Mouse (Mus musculus) right cerebral cortex, postnatal 4 days (tissue): ENCODE measurements around the gene Slc9a9.

Experiments used
- DNase-seq: peaks from one replicate; pipeline ENCODE4 v3.0.0-alpha.2; 2022

Gene Slc9a9

GRCm38 (mm10) chr9:94840972-94841371 is 171.3 kb downstream of the Slc9a9 start:
- DNase-seq, result no peak

- DNase-seq, result no peak
Measured at GRCm38 (mm10) chr9:94844176-94844575, 174.5 kb downstream of the Slc9a9 start.

GRCm38 (mm10) chr9:94847624-94848023 is 177.9 kb downstream of the Slc9a9 start:
- DNase-seq, result no peak

GRCm38 (mm10) chr9:94851550-94851949 is 181.8 kb downstream of the Slc9a9 start:
- DNase-seq, result no peak

- no peak for DNase-seq
Measured at GRCm38 (mm10) chr9:94856093-94856492, 186.4 kb downstream of the Slc9a9 start.

DNA sequence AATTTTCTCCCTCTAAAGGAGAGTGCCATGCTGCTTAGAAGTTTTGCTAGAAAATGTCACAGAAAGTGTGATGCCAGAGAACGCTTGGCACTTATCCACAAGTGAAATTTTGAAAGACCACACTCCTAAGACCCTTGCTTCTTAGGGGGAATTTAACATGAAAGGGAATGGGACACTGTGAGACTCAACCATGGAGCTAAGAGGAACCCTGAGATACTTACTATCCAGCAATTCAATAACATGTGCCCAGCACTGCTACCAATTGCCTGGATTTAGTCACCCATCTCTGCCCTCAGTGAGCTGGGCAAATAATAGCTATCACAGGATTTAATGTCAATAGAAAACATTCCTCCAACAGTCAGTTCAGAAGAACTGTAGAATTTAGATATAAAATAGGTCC is 198.8 kb downstream of the Slc9a9 start:
- DNase-seq, result no peak

DNA sequence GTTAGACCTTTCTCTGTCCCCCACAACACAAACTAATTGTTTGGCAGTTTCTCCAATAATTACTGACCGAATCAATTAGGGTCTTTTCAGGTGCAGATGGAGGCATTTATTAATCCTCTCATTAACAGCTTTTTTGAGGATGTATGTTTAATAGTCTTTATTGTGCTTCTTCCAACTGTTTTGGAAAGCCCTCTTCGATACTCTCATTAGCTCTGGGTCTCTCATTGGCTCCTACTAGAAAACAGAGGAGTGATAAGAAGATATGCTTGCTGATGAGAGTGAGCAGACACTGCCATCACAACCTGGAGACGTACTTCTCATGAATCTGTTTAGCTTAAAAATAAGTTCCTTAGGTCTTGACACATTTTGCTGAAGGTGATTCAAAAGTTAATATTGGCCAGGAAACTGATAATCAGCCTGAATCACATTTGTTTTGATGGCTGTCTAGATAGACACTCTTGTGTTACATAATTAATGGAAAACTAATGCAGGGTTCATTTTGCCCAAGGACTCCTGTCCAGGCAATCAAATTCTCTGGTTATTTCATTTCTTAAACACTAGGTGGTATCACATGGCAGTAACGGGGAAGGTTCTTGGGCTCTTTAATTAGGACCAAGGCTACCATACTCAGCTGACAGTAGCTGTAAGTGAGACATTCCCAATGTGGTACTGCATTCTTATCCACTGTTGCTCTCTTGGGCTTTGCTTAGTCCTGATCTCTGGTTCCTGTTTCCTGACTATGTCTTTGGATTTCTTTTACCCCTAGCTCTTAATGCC is 199.5 kb downstream of the Slc9a9 start:
- DNase-seq, result no peak

DNA sequence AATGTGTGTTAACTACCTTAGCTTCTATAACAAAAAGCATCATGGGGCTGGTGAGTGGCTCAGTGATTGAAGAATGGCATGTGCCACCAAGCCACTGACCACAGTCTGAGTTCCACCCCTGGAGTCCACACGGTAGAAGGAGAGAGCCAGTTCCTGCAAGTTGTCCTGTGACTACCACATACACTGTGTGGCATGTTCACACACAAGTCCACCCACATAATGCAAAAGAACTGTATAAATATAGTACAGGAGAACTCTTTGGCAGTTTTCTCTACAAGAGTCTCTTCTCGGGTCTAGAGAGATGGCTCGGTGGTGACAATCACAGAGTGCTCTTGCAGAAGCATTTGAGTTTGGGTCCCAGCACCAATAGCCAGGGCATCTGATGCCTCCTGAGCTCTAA is 212.8 kb downstream of the Slc9a9 start:
- DNase-seq, result no peak

- DNase-seq, result no peak
Measured at GRCm38 (mm10) chr9:94883435-94883834, 213.7 kb downstream of the Slc9a9 start.

DNA sequence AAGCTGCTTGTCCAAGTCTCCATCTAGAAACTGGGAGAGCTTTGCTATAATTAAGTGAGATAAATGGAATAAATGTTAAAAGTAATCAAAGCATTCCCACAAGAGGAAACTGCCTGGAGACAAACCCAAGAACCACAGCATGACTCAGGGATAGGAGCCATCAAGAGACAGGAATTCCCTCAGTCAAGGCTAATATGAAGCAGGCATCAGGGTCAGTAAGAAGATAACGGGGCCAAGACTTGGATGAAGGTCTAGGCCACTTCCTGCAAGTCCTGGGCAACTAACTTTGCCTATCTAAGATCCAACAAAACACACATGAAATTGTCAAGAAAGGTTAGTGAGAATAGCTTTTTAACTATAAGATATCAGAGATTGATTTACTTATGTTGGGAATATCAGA is 215.4 kb downstream of the Slc9a9 start:
- no peak for DNase-seq

DNA sequence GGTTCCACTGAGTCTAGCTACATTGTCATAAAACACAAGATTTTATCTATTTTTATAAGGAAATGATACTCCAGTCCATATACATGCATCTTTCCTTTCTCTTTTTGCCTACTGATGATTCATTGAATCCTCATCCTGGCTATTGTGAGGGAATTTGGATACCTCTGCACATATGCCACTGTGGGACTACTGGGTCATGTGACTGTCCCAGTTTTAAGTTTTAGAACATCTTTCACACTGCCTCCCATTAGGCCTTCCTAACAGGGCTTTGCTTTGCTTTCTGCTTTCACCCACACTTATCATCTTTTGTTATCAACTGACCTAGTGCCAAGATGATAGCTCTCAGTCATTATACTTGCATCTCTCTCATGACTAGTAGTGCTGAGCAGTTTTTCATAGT is 219.9 kb downstream of the Slc9a9 start:
- no peak for DNase-seq

DNA sequence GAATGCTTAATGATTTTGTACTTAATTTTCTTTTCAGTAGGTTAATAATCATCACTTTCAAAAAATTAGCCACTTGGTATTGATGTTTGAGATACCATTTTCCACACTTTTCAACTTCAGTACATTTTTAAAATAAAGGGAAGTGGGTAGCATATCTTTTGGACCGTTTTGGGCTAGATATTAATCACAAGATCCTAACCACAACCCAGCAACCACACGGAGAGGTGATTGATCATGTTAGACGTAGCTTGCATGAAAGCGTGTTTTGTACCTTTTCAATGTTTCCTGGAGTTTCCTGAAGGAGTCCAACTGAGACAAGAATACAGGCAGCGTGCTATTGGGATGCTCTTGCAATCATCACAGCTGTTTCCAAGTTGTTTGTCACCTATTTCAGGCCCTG is 226.2 kb downstream of the Slc9a9 start:
- DNase-seq, result no peak

DNA sequence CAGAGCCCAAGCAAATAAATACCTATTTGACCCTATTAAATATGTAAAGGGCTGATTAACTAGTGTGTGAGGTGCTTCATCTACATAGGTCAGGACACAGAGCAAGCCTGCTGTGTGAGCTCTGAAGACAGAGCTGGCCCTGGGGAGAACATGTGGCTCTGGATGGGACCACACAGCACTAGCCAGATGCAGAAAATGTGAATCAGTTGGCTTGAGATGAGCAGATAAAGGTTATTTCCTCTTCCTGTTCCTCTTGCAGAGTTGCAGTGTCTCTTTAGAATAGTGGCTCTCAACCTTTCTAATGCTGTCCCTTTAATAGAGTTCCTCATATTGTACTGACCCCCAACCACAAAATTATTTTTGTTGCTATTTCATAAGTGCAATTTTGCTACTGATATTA is 234.5 kb downstream of the Slc9a9 start:
- DNase-seq, result no peak

DNA sequence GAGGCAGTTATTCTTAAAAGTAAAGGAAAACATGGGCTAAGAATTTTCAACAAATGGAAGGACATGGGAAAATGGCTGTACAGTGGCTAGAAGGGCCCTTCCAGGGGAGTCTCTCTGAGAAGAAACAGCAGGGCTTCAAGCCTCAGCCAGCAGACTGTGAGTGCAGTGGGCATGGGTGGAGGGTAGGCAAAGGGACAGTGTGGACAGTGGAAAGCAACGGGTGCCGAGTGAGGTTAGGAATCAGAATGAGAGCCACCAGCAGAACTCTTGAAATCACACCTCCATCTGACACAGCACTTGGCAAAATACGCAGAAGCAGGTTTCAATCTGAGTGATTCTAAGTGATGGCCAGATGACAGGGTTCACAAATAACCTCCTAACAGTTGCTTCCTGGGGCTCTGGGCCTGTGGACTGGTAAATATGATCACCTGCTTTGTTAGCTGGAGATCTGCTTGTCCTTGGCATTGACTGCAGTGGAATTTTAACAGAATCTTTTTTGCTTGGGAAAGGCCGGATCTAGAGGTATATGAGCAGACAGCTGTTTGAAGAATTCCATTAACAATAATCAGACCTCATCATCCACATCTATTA is 237.4 kb downstream of the Slc9a9 start:
- DNase-seq, result no peak

- no peak for DNase-seq
Measured at GRCm38 (mm10) chr9:94912071-94912470, 242.4 kb downstream of the Slc9a9 start.

- no peak for DNase-seq
Measured at GRCm38 (mm10) chr9:94922062-94922461, 252.4 kb downstream of the Slc9a9 start.

DNA sequence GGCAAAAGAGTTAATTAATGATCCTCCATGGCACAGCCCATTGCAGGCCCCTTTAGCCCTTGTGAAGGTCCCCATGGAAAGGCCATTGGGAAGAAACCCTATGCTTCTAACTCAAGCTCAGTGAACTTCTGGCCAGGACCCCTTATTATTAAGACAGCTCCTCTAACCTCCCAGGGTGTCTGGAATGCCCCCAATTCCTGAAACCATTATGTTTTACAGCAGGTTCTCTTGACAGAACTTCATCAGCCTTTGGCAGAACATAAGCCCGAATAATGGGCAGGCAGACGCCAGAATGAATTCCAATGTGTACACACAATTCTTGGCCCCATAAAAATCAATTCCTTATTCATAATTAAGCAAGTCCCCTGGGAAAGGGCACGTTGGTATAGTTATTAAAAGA is 256.1 kb downstream of the Slc9a9 start:
- DNase-seq, result no peak

GRCm38 (mm10) chr9:94927101-94927500 is 257.4 kb downstream of the Slc9a9 start:
- peak; percentile 8 for DNase-seq

GRCm38 (mm10) chr9:94945569-94946135 is 275.9 kb downstream of the Slc9a9 start:
- DNase-seq, result no peak

- no peak for DNase-seq
Measured at GRCm38 (mm10) chr9:94947246-94947645, 277.5 kb downstream of the Slc9a9 start.

GRCm38 (mm10) chr9:94950676-94951075 is 281.0 kb downstream of the Slc9a9 start:
- DNase-seq, result no peak

DNA sequence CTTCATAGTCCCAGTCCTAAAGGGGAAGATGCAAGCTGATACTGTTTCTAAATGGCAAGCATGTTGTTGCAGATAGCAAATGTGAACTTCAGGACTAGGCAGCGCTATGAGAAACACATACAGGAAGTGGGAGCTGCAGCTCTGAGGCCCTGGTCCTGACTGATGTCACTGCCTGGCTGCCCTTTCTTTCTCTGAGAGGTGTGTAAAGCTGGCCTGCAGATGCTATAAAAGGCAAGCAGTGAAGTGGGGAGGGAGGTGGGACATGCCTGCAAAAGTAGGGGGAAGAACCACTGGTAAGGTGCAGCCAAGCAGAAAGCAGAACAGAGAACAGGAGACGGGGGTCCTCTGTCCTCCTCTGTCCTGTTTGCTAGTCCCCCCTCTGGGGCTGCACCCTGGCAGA is 285.9 kb downstream of the Slc9a9 start:
- no peak for DNase-seq

GRCm38 (mm10) chr9:94958382-94958781 is 288.7 kb downstream of the Slc9a9 start:
- DNase-seq, result no peak

DNA sequence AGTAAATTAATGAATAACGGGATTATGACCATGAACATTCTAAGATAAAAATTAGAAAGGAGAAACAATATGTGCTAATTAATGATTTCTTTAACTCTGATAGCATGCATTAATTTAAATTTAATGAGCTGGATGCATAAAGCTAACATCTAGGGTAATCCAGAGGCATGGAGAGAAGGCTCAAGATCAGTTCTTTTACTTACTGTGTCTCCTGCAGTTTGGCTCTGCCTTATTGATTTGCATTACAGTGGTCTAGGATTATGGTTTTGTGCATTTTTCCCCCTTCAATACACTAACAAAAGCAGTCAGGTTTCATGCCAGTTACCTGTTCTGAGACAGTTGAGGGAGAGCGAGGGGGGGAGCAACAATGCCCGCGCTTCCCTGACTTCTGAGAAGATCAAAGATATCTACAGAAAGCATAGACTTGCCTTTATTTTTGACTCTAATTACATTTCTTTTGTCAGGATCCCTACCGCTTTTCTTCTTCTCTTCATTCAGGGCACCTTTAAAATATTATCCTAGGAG is 298.9 kb downstream of the Slc9a9 start:
- DNase-seq, result no peak
